Mouse (Mus musculus): ENCODE data around the gene Eaf2. TPM values are rescaled to one million over a fixed set of nuclear protein-coding genes. Genes with fewer than 3 reads are reported as not detected.
"Not testable (repeated sequence)": the region's sequence is repeated elsewhere in the genome, so short reads cannot be mapped to it uniquely, and the experiment has no call there.

Eaf2 gene
- polyA plus RNA-seq, 1 experiment from 2014 or later = 2.5 TPM

DNA sequence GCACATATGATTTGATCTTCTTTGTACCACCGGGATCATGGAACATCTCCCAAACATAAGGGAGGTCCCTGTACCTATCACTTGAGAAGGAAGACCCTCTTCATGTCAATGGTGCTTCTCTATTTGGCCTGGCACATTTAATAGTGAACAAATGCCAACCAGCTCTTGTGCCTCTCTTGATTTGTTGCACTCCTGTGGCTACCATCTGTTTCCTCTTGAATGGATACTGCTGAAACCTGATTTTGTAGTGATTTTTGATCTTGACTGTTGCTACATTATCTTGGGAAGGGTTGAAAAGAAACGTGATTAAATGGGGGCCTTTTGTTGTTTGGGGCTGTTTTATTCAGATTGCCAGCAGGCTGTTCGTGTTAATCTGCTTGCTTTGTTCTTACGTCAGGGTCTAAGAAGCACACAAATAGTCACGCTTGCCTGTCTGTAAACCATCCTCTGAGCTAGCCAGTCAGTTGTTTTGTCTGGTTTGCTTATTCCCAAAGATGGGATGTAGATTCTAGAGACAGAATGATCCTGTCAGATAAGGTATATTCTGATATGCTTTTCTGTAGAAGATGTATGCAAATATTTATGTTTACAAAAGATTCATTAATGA, 8.0 kb upstream of the Eaf2 start:
- no peak overlapping the region for H3K27ac ChIP-seq (ENCODE audit: low read depth)
- H3K4me3 ChIP-seq (ENCODE audit: low read depth, low read length) = no peak overlapping the region
- H3K36me3 ChIP-seq (ENCODE audit: control insufficient read depth, insufficient read depth, low read length) = peaks cover 22% of the 10 kb centered on the region
- ATAC-seq (replicated peaks; ENCODE audit: low FRiP score, low TSS enrichment, low read depth) = no peak
- H3K9me3 ChIP-seq (ENCODE audit: control insufficient read depth, low read length) = no peaks in the 10 kb centered on the region
- no peaks in the 10 kb centered on the region; the same call in 1 of the 2 replicates for H3K4me1 ChIP-seq (replicated peaks; ENCODE audit: control insufficient read depth, insufficient read depth, low read length)
- no peak overlapping the region for H3K4me2 ChIP-seq (ENCODE audit: low read length)
- H3K9ac ChIP-seq (ENCODE audit: low read length) = no peak overlapping the region
- no peak for DNase-seq (ENCODE audit: low spot score)
- H3K27me3 ChIP-seq (replicated peaks; ENCODE audit: control insufficient read depth, insufficient read depth, low read length) = no peaks in the 10 kb centered on the region
- 79% methylated on average over 5 of the region's 5 CpGs for WGBS

DNA sequence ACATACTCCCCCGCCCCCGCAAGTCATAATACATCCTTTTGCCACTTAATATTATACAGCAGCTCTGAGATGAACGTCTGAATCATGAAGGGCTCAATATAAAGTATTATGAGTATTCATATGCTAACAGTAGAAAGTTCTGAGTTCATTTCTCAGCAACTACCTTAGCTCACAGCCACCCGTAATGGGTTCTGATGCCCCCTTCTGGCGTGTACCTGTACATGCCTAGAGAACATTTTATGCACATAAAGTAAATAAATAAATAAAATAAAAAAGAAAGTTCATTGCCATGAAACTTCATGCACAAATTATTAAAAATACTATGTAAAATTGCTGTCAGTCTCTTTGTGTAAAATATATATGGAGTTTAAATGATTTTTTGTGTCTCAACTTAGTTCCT, 2.5 kb upstream of the Eaf2 start:
- ATAC-seq (replicated peaks; ENCODE audit: low FRiP score, low TSS enrichment, low read depth) (no peak), DNase-seq (ENCODE audit: low spot score) (no peak)
- Histone ChIP-seq H3K36me3 (ENCODE audit: control insufficient read depth, insufficient read depth, low read length) (peaks cover 5% of the 10 kb centered on the region), H3K4me2 (ENCODE audit: low read length) (no peak overlapping the region), H3K4me3 (ENCODE audit: low read depth, low read length) (no peak overlapping the region), H3K27me3 (replicated peaks; ENCODE audit: control insufficient read depth, insufficient read depth, low read length) (no peaks in the 10 kb centered on the region), H3K9me3 (ENCODE audit: control insufficient read depth, low read length) (no peaks in the 10 kb centered on the region), H3K4me1 (replicated peaks; ENCODE audit: control insufficient read depth, insufficient read depth, low read length) (peaks cover 10% of the 10 kb centered on the region), H3K27ac (ENCODE audit: low read depth) (no peak overlapping the region), H3K9ac (ENCODE audit: low read length) (no peak overlapping the region)
- WGBS = 76% methylated on average over 5 of the region's 5 CpGs

DNA sequence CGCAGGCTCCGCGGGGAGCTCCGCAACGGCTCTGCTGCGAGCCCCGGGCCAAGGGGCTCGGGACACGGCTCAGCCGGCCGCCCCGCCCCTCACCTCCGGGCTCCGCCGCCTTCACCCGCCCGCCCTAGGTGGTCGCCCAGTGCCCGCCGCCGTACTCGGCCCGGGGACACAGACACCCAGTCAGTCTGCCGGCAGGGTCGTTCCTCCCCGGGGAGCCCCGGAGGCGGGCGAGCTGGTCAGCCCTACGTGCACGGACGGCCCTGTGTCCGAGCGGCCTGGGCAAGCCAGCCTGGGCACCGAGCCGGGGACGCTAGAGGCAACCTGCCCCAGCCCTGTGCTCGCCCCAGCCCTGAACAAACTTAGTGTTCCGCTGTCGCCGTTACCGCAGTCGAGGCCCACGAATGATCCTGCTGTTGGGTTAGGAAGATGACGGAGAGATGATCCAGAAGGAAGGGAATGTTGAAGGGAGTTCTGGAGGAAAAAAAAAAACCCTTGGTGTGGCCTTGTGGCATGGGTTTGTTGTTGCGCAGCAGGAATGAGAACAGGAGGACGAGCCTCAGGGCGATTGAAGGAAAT, 561 bp upstream of the Eaf2 start:
- peak; percentile 85 for ATAC-seq (replicated peaks; ENCODE audit: low FRiP score, low TSS enrichment, low read depth)
- Histone ChIP-seq H3K4me3 (ENCODE audit: low read depth, low read length) (peak overlapping the region; percentile 94), H3K9ac (ENCODE audit: low read length) (peak overlapping the region; percentile 76), H3K9me3 (ENCODE audit: control insufficient read depth, low read length) (no peaks in the 10 kb centered on the region), H3K4me2 (ENCODE audit: low read length) (peak overlapping the region; percentile 58), H3K27ac (ENCODE audit: low read depth) (peak overlapping the region; percentile 75), H3K4me1 (replicated peaks; ENCODE audit: control insufficient read depth, insufficient read depth, low read length) (peaks cover 10% of the 10 kb centered on the region), H3K36me3 (ENCODE audit: control insufficient read depth, insufficient read depth, low read length) (peaks cover 24% of the 10 kb centered on the region), H3K27me3 (replicated peaks; ENCODE audit: control insufficient read depth, insufficient read depth, low read length) (no peaks in the 10 kb centered on the region)
- under 1% methylated on average over 47 of the region's 48 CpGs for WGBS
- peak; percentile 79 for DNase-seq (ENCODE audit: low spot score)

DNA sequence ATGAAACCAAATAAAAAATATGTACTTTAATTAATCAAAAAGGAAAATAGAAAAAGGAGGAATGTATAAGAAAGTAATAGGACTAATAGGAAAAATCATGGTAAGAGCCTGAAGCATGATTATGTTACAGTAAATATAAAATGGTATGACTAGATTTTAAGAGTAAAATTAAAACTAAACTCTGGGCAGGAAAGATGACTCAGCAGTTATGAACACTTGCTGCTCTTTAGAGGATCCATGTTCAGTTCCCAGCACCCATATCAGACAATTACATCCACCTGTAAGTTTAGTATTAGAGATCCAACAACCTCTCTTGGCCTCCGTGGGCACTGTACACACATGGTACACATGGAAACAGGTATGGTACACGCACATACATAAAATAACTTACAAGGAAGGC, 5.4 kb downstream of the Eaf2 start:
- DNase-seq (ENCODE audit: low spot score) = no peak
- no peak overlapping the region for H3K4me3 ChIP-seq (ENCODE audit: low read depth, low read length)
- WGBS = 94% methylated on average over 2 of the region's 2 CpGs
- no peak for ATAC-seq (replicated peaks; ENCODE audit: low FRiP score, low TSS enrichment, low read depth)
- H3K4me1 ChIP-seq (replicated peaks; ENCODE audit: control insufficient read depth, insufficient read depth, low read length) = peaks cover 5% of the 10 kb centered on the region
- H3K4me2 ChIP-seq (ENCODE audit: low read length) = no peak overlapping the region
- peaks cover 65% of the 10 kb centered on the region for H3K36me3 ChIP-seq (ENCODE audit: control insufficient read depth, insufficient read depth, low read length)
- no peak overlapping the region for H3K9ac ChIP-seq (ENCODE audit: low read length)
- no peak overlapping the region for H3K27ac ChIP-seq (ENCODE audit: low read depth)
- no peaks in the 10 kb centered on the region for H3K27me3 ChIP-seq (replicated peaks; ENCODE audit: control insufficient read depth, insufficient read depth, low read length)
- H3K9me3 ChIP-seq (ENCODE audit: control insufficient read depth, low read length) = no peaks in the 10 kb centered on the region

DNA sequence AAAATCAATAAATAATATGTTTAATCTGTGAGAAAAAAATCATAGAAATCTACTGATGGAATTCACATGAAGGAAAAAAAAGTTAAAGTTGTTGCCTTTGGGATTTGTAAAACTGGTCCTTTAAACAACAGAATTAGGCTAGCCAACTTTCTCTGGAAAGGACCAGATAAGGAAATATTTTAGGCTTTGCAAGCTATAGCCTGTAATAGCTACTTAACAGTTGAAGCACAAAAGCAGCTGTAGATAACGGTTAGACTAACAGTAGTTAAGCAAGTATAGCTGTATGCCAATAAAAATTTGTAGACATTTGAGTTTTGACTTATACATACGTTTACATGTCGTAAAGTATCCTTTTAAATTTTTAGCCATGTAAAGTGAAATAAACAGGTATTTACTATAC, 11.2 kb downstream of the Eaf2 start:
- ATAC-seq (replicated peaks; ENCODE audit: low FRiP score, low TSS enrichment, low read depth) = no peak
- Histone ChIP-seq H3K9me3 (ENCODE audit: control insufficient read depth, low read length) (no peaks in the 10 kb centered on the region), H3K4me2 (ENCODE audit: low read length) (no peak overlapping the region), H3K27ac (ENCODE audit: low read depth) (no peak overlapping the region), H3K4me1 (replicated peaks; ENCODE audit: control insufficient read depth, insufficient read depth, low read length) (no peaks in the 10 kb centered on the region), H3K9ac (ENCODE audit: low read length) (no peak overlapping the region), H3K4me3 (ENCODE audit: low read depth, low read length) (no peak overlapping the region), H3K27me3 (replicated peaks; ENCODE audit: control insufficient read depth, insufficient read depth, low read length) (no peaks in the 10 kb centered on the region), H3K36me3 (ENCODE audit: control insufficient read depth, insufficient read depth, low read length) (peaks cover 66% of the 10 kb centered on the region)
- no peak for DNase-seq (ENCODE audit: low spot score)
- WGBS = 91% methylated on average over 3 of the region's 3 CpGs

DNA sequence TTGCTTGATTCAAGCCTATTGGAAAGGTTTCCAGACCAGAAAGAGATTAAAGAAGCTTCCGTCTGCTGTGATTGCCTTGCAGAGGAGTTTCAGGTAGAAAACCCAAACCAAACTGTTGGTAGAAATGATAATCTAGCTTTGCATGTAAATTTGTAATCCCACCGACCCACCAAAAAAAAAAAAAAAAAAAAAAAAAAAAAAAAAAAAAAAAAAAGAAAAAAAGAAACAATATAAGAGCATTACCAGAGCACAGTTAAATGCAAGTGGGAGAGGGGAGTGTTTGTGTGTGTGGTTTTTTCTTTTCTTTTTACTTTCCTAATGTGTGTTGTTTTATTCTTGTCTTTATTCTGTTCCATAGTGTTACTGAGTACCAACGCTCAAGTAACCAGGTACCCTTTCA, 23.6 kb downstream of the Eaf2 start:
- DNase-seq (ENCODE audit: low spot score) (no peak), ATAC-seq (replicated peaks; ENCODE audit: low FRiP score, low TSS enrichment, low read depth) (no peak)
- WGBS = 97% methylated on average over 3 of the region's 3 CpGs
- H3K9ac ChIP-seq (ENCODE audit: low read length) = no peak overlapping the region
- no peak overlapping the region for H3K4me3 ChIP-seq (ENCODE audit: low read depth, low read length)
- no peaks in the 10 kb centered on the region for H3K9me3 ChIP-seq (ENCODE audit: control insufficient read depth, low read length)
- H3K36me3 ChIP-seq (ENCODE audit: control insufficient read depth, insufficient read depth, low read length) = peaks cover 36% of the 10 kb centered on the region
- H3K27me3 ChIP-seq (replicated peaks; ENCODE audit: control insufficient read depth, insufficient read depth, low read length) = no peaks in the 10 kb centered on the region
- H3K4me1 ChIP-seq (replicated peaks; ENCODE audit: control insufficient read depth, insufficient read depth, low read length) = no peaks in the 10 kb centered on the region
- H3K27ac ChIP-seq (ENCODE audit: low read depth) = no peak overlapping the region
- no peak overlapping the region for H3K4me2 ChIP-seq (ENCODE audit: low read length)

DNA sequence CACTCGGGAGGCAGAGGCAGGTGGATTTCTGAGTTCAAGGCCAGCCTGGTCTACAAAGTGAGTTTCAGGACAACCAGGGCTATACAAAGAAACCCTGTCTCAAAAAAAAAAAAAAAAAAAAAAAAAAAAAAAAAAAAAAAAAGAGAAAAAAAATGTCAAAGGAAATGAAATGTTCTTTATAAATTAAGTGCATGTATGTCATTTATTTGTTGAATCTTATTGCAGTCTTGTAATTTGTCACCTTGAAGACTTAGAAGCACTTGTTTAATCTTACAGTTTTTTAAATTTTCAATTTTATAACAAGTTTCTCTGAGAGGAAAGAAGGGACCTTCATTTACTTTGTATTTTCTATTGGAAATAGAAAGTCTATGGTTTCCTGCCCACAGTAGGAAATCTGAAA, 27.9 kb downstream of the Eaf2 start:
- H3K36me3 ChIP-seq (ENCODE audit: control insufficient read depth, insufficient read depth, low read length) = peaks cover 43% of the 10 kb centered on the region
- H3K9me3 ChIP-seq (ENCODE audit: control insufficient read depth, low read length); H3K4me2 ChIP-seq (ENCODE audit: low read length); H3K4me3 ChIP-seq (ENCODE audit: low read depth, low read length); H3K27me3 ChIP-seq (replicated peaks; ENCODE audit: control insufficient read depth, insufficient read depth, low read length); H3K27ac ChIP-seq (ENCODE audit: low read depth); ATAC-seq (replicated peaks; ENCODE audit: low FRiP score, low TSS enrichment, low read depth); H3K4me1 ChIP-seq (replicated peaks; ENCODE audit: control insufficient read depth, insufficient read depth, low read length); H3K9ac ChIP-seq (ENCODE audit: low read length); DNase-seq (ENCODE audit: low spot score): not testable (repeated sequence)
- 86% methylated on average over 1 of the region's 1 CpGs for WGBS

DNA sequence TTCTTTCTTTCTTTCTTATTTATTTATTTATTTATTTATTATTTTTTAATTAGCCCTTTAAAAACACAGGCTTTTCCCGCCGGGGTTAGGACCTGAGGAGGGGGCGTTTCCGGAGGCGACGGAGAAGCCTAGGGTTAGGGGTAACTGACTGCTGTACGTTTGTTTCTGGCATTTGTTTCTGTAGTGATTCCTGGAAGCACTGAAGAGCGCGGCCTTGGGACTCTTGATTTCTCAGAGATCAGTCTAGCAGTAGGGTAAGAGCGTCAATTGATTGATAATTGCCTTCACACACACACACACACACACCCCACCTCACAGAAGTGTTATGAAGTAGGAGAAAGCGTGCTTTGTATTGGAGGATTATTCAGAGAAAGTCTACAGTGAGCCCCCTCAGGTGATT, 46.0 kb downstream of the Eaf2 start:
- Histone ChIP-seq H3K4me1 (replicated peaks; ENCODE audit: control insufficient read depth, insufficient read depth, low read length) (no peaks in the 10 kb centered on the region), H3K27ac (ENCODE audit: low read depth) (no peak overlapping the region), H3K4me2 (ENCODE audit: low read length) (peak overlapping the region; percentile 79), H3K9ac (ENCODE audit: low read length) (peak overlapping the region; percentile 84), H3K36me3 (ENCODE audit: control insufficient read depth, insufficient read depth, low read length) (peaks cover 3% of the 10 kb centered on the region; the same call in 1 of the 2 replicates), H3K4me3 (ENCODE audit: low read depth, low read length) (peak overlapping the region; percentile 88), H3K27me3 (replicated peaks; ENCODE audit: control insufficient read depth, insufficient read depth, low read length) (no peaks in the 10 kb centered on the region; the same call in 1 of the 2 replicates), H3K9me3 (ENCODE audit: control insufficient read depth, low read length) (no peaks in the 10 kb centered on the region)
- ATAC-seq (replicated peaks; ENCODE audit: low FRiP score, low TSS enrichment, low read depth) (peak; percentile 22; the same call in 1 of the 2 replicates), DNase-seq (ENCODE audit: low spot score) (no peak)
- 5% methylated on average over 11 of the region's 11 CpGs for WGBS

Measured in intestine, embryonic 14.5 days (tissue).